Mouse (Mus musculus) hindbrain, postnatal 0 days (tissue): ENCODE measurements at regions not wholly inside any gene's neighbourhood (a gene's known extent, or its start where the extent isn't known, plus 50 kb on each side); places are given as distances from the start of the nearest gene placed in this dataset.

Experiments used
- ATAC-seq: fragments of 200-750 bp; cut with Nextera tagmentation; 2 replicates; pipeline ENCODE4 v1.8.0; 2017; ENCODE audit warnings: mild to moderate bottlenecking, moderate TSS enrichment, moderate library complexity
- DNase-seq: peaks from one replicate; pipeline ENCODE4 v3.0.0-alpha.2; 2015; ENCODE audit warnings: low spot score
- H3K27ac ChIP-seq: fragments of 300-500 bp; sonication (generic); 2 replicates; pipeline ENCODE4 v1.5.1; 2014; ENCODE audit warnings: mild to moderate bottlenecking
- H3K27me3 ChIP-seq: fragments of 300-500 bp; sonication (generic); 2 replicates; pipeline ENCODE4 v1.6.1; 2014; ENCODE audit warnings: low read length, mixed read lengths; ENCODE audit not compliant: insufficient read depth
- H3K36me3 ChIP-seq: fragments of 300-500 bp; sonication (generic); 2 replicates; pipeline ENCODE4 v1.6.1; 2014; ENCODE audit warnings: low read length, mixed read lengths; ENCODE audit not compliant: insufficient read depth
- H3K4me1 ChIP-seq: fragments of 300-500 bp; sonication (generic); 2 replicates; pipeline ENCODE4 v1.6.1; 2014; ENCODE audit warnings: antibody characterized with exemption, low read length, mixed read lengths; ENCODE audit not compliant: insufficient read depth
- H3K4me2 ChIP-seq: fragments of 300-500 bp; sonication (generic); 2 replicates; pipeline ENCODE4 v1.6.1; 2014; ENCODE audit warnings: low read depth, mild to moderate bottlenecking, low read length, moderate library complexity, mixed read lengths
- H3K4me3 ChIP-seq: fragments of 300-500 bp; sonication (generic); 2 replicates; pipeline ENCODE4 v1.5.1; 2014; ENCODE audit warnings: low read length
- H3K9ac ChIP-seq: fragments of 300-500 bp; sonication (generic); replicated peaks from 2 replicates; pipeline ENCODE4 v1.6.1; 2014; ENCODE audit warnings: mild to moderate bottlenecking, low read length, moderate library complexity, mixed read lengths
- H3K9me3 ChIP-seq: fragments of 300-500 bp; sonication (generic); 2 replicates; pipeline ENCODE4 v1.6.1; 2016; ENCODE audit warnings: low read length, mixed read lengths
- CTCF ChIP-seq: IDR thresholded peaks from 2 replicates; pipeline ENCODE4 v1.5.1; 2016; ENCODE audit warnings: antibody characterized with exemption, control low read depth, low read depth
- WGBS: fragments of 180-500 bp; shearing (Covaris S2); extraction: QIAGEN DNeasy Blood & Tissue Kit; methylation state at CpG from one replicate; pipeline ENCODE4 v1.1.7; 2014; 5-methylcytosine and 5-hydroxymethylcytosine counted together

GRCm38 (mm10) chr14:111212929-111213657 lies 458.1 kb upstream of the Slitrk6 start:
- Histone ChIP-seq H3K36me3 (no peaks in the 10 kb centered on the region), H3K4me2 (no peak overlapping the region), H3K9me3 (no peaks in the 10 kb centered on the region), H3K4me1 (no peaks in the 10 kb centered on the region), H3K27me3 (no peaks in the 10 kb centered on the region), H3K4me3 (no peak overlapping the region), H3K9ac (no peak overlapping the region), H3K27ac (no peak overlapping the region)
- 78% methylated on average over 4 of the region's 4 CpGs for WGBS
- no peak for DNase-seq
- no peak for TF ChIP-seq CTCF
- ATAC-seq, result no peak

- 54% methylated on average over 6 of the region's 6 CpGs for WGBS
Observed at GRCm38 (mm10) chr14:111226926-111227325, 448.0 kb upstream of the Slitrk5 start.

GRCm38 (mm10) chr14:111239121-111239520 lies 435.8 kb upstream of the Slitrk5 start:
- 28% methylated on average over 2 of the region's 2 CpGs for WGBS
- Histone ChIP-seq H3K9me3 (no peaks in the 10 kb centered on the region), H3K27ac (no peak overlapping the region), H3K4me3 (no peak overlapping the region), H3K4me2 (no peak overlapping the region), H3K27me3 (no peaks in the 10 kb centered on the region), H3K36me3 (no peaks in the 10 kb centered on the region), H3K9ac (no peak overlapping the region), H3K4me1 (no peaks in the 10 kb centered on the region)
- no peak for DNase-seq
- TF ChIP-seq CTCF, result no peak
- ATAC-seq, result no peak

More at GRCm38 (mm10) chr14:111226926-111227325, 448.0 kb upstream of the Slitrk5 start:
- H3K36me3 ChIP-seq, result no peaks in the 10 kb centered on the region
- no peaks in the 10 kb centered on the region for H3K9me3 ChIP-seq
- ATAC-seq, result no peak
- H3K4me2 ChIP-seq, result no peak overlapping the region
- no peaks in the 10 kb centered on the region for H3K4me1 ChIP-seq
- no peak overlapping the region for H3K4me3 ChIP-seq
- DNase-seq, result peak; percentile 69
- H3K27me3 ChIP-seq, result no peaks in the 10 kb centered on the region
- no peak overlapping the region for H3K9ac ChIP-seq
- H3K27ac ChIP-seq, result no peak overlapping the region
- TF ChIP-seq CTCF, result no peak

DNA sequence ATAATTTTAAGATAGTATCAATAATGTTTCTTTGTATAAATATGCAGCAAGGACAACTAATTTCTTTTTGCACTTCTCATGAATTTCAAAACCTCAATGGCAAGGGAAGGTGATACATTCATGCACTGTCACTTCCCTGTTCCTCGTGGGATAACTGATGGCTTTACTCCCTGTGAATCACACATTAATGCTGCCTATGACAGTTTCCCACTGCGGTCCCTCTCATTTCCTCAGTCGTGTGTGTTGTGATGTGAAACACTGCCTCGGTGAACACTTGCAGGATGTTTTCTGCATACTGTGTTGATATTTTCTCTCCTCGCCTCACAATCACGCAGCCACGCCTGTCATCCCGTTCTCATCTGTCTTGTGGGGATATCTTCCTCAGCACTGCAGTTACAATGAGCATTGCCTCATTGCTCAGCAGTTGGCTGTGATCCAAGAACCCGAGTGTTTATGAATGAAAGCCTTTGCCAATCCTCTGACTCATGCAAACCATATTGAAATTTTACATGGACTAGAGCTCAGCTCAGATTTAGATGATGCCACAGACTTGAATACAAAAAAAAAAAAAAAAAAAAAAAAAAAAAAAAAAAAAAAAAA lies 425.4 kb upstream of the Slitrk5 start:
- TF ChIP-seq CTCF, result no peak
- no peak overlapping the region for H3K9ac ChIP-seq

GRCm38 (mm10) chr14:111253190-111253589 lies 421.7 kb upstream of the Slitrk5 start:
- peak; percentile 22; the same call in 1 of the 2 replicates for TF ChIP-seq CTCF
- no peaks in the 10 kb centered on the region for H3K9me3 ChIP-seq
- DNase-seq (peak; percentile 55), ATAC-seq (peak; percentile 62; the same call in 1 of the 2 replicates)
- no peak overlapping the region for H3K4me2 ChIP-seq
- no peaks in the 10 kb centered on the region for H3K4me1 ChIP-seq
- H3K36me3 ChIP-seq, result no peaks in the 10 kb centered on the region
- no peaks in the 10 kb centered on the region for H3K27me3 ChIP-seq
- WGBS, result 20% methylated on average over 3 of the region's 3 CpGs
- no peak overlapping the region for H3K9ac ChIP-seq
- no peak overlapping the region for H3K4me3 ChIP-seq
- no peak overlapping the region for H3K27ac ChIP-seq

More for the DNA sequence above, 425.4 kb upstream of the Slitrk5 start:
- peak overlapping the region; percentile 39 for H3K4me2 ChIP-seq
- H3K36me3 ChIP-seq, result no peaks in the 10 kb centered on the region
- 12% methylated on average over 9 of the region's 9 CpGs for WGBS
- H3K27me3 ChIP-seq, result no peaks in the 10 kb centered on the region
- no peaks in the 10 kb centered on the region for H3K9me3 ChIP-seq
- peak overlapping the region; percentile 4; the same call in 1 of the 2 replicates for H3K4me3 ChIP-seq
- H3K27ac ChIP-seq, result no peak overlapping the region
- DNase-seq (peak; percentile 91), ATAC-seq (peak; percentile 97)
- H3K4me1 ChIP-seq, result no peaks in the 10 kb centered on the region

- Histone ChIP-seq H3K9me3 (no peaks in the 10 kb centered on the region), H3K9ac (no peak overlapping the region), H3K4me3 (no peak overlapping the region), H3K36me3 (no peaks in the 10 kb centered on the region), H3K27me3 (no peaks in the 10 kb centered on the region), H3K4me2 (no peak overlapping the region), H3K27ac (no peak overlapping the region), H3K4me1 (no peaks in the 10 kb centered on the region)
- no peak for TF ChIP-seq CTCF
- no peak for ATAC-seq
- DNase-seq, result no peak
Observed at GRCm38 (mm10) chr14:111261696-111262095, 413.2 kb upstream of the Slitrk5 start.

DNA sequence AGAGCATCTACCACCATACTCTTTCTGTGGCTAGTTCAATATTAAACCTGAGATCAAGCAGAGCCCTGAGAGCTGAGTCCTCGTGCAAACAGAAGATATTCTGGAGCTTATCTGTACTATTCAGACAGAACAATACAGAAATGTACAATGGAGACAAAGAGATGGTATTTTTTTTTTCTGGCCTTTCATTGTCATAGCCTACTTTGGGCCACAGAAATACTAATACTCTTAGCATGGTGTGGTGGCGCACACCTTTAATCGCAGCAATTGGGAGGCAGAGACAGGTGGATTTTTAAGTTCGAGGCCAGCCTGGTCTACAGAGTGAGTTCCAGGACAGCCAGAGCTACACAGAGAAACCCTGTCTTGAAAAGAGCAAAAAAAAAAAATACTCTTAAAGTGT lies 404.7 kb upstream of the Slitrk5 start:
- no peak overlapping the region for H3K9ac ChIP-seq
- ATAC-seq, result no peak

More for the DNA sequence above, 404.7 kb upstream of the Slitrk5 start:
- Histone ChIP-seq H3K4me3 (no peak overlapping the region), H3K36me3 (no peaks in the 10 kb centered on the region), H3K27me3 (no peaks in the 10 kb centered on the region), H3K4me2 (no peak overlapping the region), H3K4me1 (no peaks in the 10 kb centered on the region), H3K27ac (no peak overlapping the region), H3K9me3 (no peaks in the 10 kb centered on the region)
- DNase-seq, result no peak
- TF ChIP-seq CTCF, result no peak
- WGBS, result 82% methylated on average over 4 of the region's 4 CpGs
